24 mouse cellular contexts compared by ENCODE assay signal in the genomic region with DNA sequence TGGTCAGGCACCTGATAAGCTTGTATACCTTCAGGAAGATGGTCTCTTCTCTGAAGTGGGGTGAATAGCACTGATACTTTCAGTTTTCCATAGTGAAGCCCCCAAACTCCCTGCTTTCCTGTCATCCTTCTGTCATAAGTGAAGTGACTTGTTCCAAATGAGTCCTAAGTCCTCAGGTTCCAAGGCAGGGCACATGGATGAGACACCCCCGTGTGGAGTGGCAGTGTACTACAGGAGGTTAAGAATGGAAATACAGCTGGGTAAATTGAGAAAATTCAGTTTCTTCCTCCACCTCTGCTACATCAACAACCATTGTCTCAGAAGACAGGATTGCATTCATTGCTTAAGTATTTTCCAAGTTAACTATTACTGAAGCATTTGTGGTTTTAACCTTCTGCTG.
DNase-seq lines count a peak whose midpoint lies in the region; ATAC-seq and TF ChIP-seq lines count a peak whose summit lies in the region.
"Had no signal": no experiment of that assay in that cellular context is flagged by ENCODE, and none has a peak within 500 bp of the region (broad histone marks: within the 10 kb centered on the region; RNA-seq: fewer than 3 reads in every experiment).

No protein-coding gene starts in this region.

- no peak overlapping the region for H3K27ac ChIP-seq in intestine, postnatal 0 days (ENCODE audit: low read depth, low read length)
- H3K27ac ChIP-seq in intestine, embryonic 15.5 days: no peak overlapping the region
- H3K27ac ChIP-seq: forebrain, embryonic 15.5 days; heart, embryonic 10.5 days; hindbrain, embryonic 10.5 days; kidney, embryonic 15.5 days; midbrain, embryonic 15.5 days; neural tube, embryonic 15.5 days had no signal

- peak; percentile 8 for DNase-seq in adrenal gland, postnatal 10 days
- DNase-seq in adrenal gland, adult 18-20 months (ENCODE audit: low spot score in 2 of 2): no peak
- peak; percentile 12 for DNase-seq in retina, embryonic 14.5 days (ENCODE audit: low spot score)
- no peak for DNase-seq in retina, postnatal 1 day
- DNase-seq in heart, adult 9 months (ENCODE audit: low spot score in 2 of 2): no peak
- no peak for DNase-seq in B cell, adult 2 months
- DNase-seq: adrenal gland, adult 8-10 months; cerebellum, adult 8-10 months; embryo, embryonic 11 days; gastrocnemius, postnatal 36 days; liver; lung, adult 18-20 months; lung, postnatal 14 days; thymus, postnatal 14 days had no signal

- ATAC-seq in intestine, postnatal 0 days: no peak
- ATAC-seq in intestine, embryonic 15.5 days: no peak
- ATAC-seq: CD4-positive, CD25-positive, alpha-beta regulatory T cell, adult 4 months; forebrain, embryonic 15.5 days; midbrain, embryonic 15.5 days had no signal

- no peaks in the 10 kb centered on the region for H3K4me1 ChIP-seq in intestine, postnatal 0 days (replicated peaks; ENCODE audit: control insufficient read depth, insufficient read depth, low read length)
- no peaks in the 10 kb centered on the region for H3K4me1 ChIP-seq in intestine, embryonic 15.5 days (replicated peaks)
- H3K4me1 ChIP-seq: forebrain, embryonic 15.5 days; heart, embryonic 10.5 days; hindbrain, embryonic 10.5 days; kidney, embryonic 15.5 days; megakaryocyte, embryonic 14.5 days; midbrain, embryonic 15.5 days; neural tube, embryonic 15.5 days had no signal

- 32% methylated on average over 1 of the region's 1 CpGs for WGBS in intestine, postnatal 0 days
- 32% methylated on average over 1 of the region's 1 CpGs for WGBS in intestine, embryonic 15.5 days

- H3K27me3 ChIP-seq in intestine, postnatal 0 days (replicated peaks; ENCODE audit: control insufficient read depth, insufficient read depth, low read length): no peaks in the 10 kb centered on the region
- no peaks in the 10 kb centered on the region for H3K27me3 ChIP-seq in intestine, embryonic 15.5 days (replicated peaks)
- H3K27me3 ChIP-seq: forebrain, embryonic 15.5 days; kidney, embryonic 15.5 days; megakaryocyte, embryonic 14.5 days; midbrain, embryonic 15.5 days; neural tube, embryonic 15.5 days had no signal

- no peak overlapping the region for H3K4me2 ChIP-seq in intestine, postnatal 0 days (replicated peaks; ENCODE audit: low read depth)
- H3K4me2 ChIP-seq in intestine, embryonic 15.5 days (replicated peaks): no peak overlapping the region
- H3K4me2 ChIP-seq: forebrain, embryonic 15.5 days; kidney, embryonic 15.5 days; midbrain, embryonic 15.5 days; neural tube, embryonic 15.5 days had no signal

- no peaks in the 10 kb centered on the region for H3K36me3 ChIP-seq in intestine, postnatal 0 days (ENCODE audit: control insufficient read depth, insufficient read depth)
- no peaks in the 10 kb centered on the region for H3K36me3 ChIP-seq in intestine, embryonic 15.5 days
- H3K36me3 ChIP-seq: forebrain, embryonic 15.5 days; heart, embryonic 10.5 days; hindbrain, embryonic 10.5 days; kidney, embryonic 15.5 days; midbrain, embryonic 15.5 days; neural tube, embryonic 15.5 days had no signal

- peak; percentile 53 for TF ChIP-seq CTCF in intestine, postnatal 0 days (IDR thresholded peaks at IDR 0.05; ENCODE audit: low read depth)

- no peaks in the 10 kb centered on the region for H3K9me3 ChIP-seq in intestine, postnatal 0 days (ENCODE audit: control insufficient read depth)
- no peaks in the 10 kb centered on the region for H3K9me3 ChIP-seq in intestine, embryonic 15.5 days
- H3K9me3 ChIP-seq: forebrain, embryonic 15.5 days; heart, embryonic 10.5 days; hindbrain, embryonic 10.5 days; kidney, embryonic 15.5 days; midbrain, embryonic 15.5 days; neural tube, embryonic 15.5 days had no signal

- no peak overlapping the region for H3K9ac ChIP-seq in intestine, postnatal 0 days (ENCODE audit: low read depth, low read length)
- H3K9ac ChIP-seq in intestine, embryonic 15.5 days: no peak overlapping the region
- H3K9ac ChIP-seq: forebrain, embryonic 15.5 days; kidney, embryonic 15.5 days; midbrain, embryonic 15.5 days; neural tube, embryonic 15.5 days had no signal

- no peak overlapping the region for H3K4me3 ChIP-seq in intestine, postnatal 0 days (ENCODE audit: low read depth, low read length)
- H3K4me3 ChIP-seq in intestine, embryonic 15.5 days (replicated peaks): no peak overlapping the region
- H3K4me3 ChIP-seq: forebrain, embryonic 15.5 days; heart, embryonic 10.5 days; hindbrain, embryonic 10.5 days; kidney, embryonic 15.5 days; megakaryocyte, embryonic 14.5 days; midbrain, embryonic 15.5 days; neural tube, embryonic 15.5 days had no signal

Comparison
In these comparisons a context has a peak if more than half of its experiments do, and no peak if none do; other contexts are left out.
1. DNase-seq: peak in adrenal gland, postnatal 10 days (single experiment) and retina, embryonic 14.5 days (single experiment); none in adrenal gland, adult 18-20 months (0 of 2), retina, postnatal 1 day (single experiment), heart, adult 9 months (0 of 2) and B cell, adult 2 months (0 of 2).